Mouse (Mus musculus) kidney, adult 2 months (tissue): ENCODE data around the gene Tra2a. TPM values are rescaled to one million over a fixed set of nuclear protein-coding genes. Genes with fewer than 3 reads are reported as not detected.
"Not testable (repeated sequence)": the region's sequence is repeated elsewhere in the genome, so short reads cannot be mapped to it uniquely, and the experiment has no call there.

Experiments
- DNase-seq: peaks from one replicate; pipeline ENCODE4 v3.0.0; 2021
- H3K27ac ChIP-seq: fragments of 200-500 bp; 2 replicates; pipeline ENCODE4 v1.5.1; 2012; ENCODE audit warnings: low read depth, low read length, control low read depth, inconsistent platforms; ENCODE audit not compliant: insufficient read depth
- H3K27me3 ChIP-seq: fragments of 200-500 bp; replicated peaks from 2 replicates; pipeline ENCODE4 v1.6.1; 2012; ENCODE audit warnings: mild to moderate bottlenecking, moderate library complexity, low read length, inconsistent platforms; ENCODE audit not compliant: control insufficient read depth, insufficient read depth
- H3K36me3 ChIP-seq: fragments of 200-500 bp; 2 replicates; pipeline ENCODE4 v1.6.1; 2012; ENCODE audit warnings: mild to moderate bottlenecking, moderate library complexity, low read length, inconsistent platforms; ENCODE audit not compliant: control insufficient read depth, insufficient read depth
- H3K4me1 ChIP-seq: fragments of 200-500 bp; 2 replicates; pipeline ENCODE4 v1.6.1; 2011; ENCODE audit warnings: low read length; ENCODE audit not compliant: control insufficient read depth, insufficient read depth
- H3K4me3 ChIP-seq: fragments of 200-500 bp; 2 replicates; pipeline ENCODE4 v1.5.1; 2011; ENCODE audit warnings: mild to moderate bottlenecking, low read depth, low read length, control low read depth; ENCODE audit not compliant: insufficient read depth
- CTCF ChIP-seq: fragments of 200-500 bp; conservative IDR thresholded peaks from 2 replicates; pipeline ENCODE4 v1.5.1; 2011; ENCODE audit warnings: low read depth, mild to moderate bottlenecking, control low read depth, low read length, moderate library complexity, mixed read lengths; ENCODE audit not compliant: insufficient read depth, insufficient read length
- POLR2A ChIP-seq: fragments of 200-500 bp; IDR thresholded peaks from one replicate; pipeline ENCODE4 v1.6.1; 2011; ENCODE audit warnings: low read depth, low read length, control low read depth
- WGBS: fragments of 180-500 bp; shearing (Covaris S2); methylation state at CpG from one replicate; pipeline ENCODE4 v1.1.7; 2018; 5-methylcytosine and 5-hydroxymethylcytosine counted together
- polyA plus RNA-seq: library from polyadenylated mRNA; depleted of rRNA; stranded (reverse); fragments of >200 nt; gene quantifications from 2 replicates; pipeline ENCODE4 v1.2.3, GENCODE M21; 2012

Gene Tra2a
- polyA plus RNA-seq, 1 experiment: 22.7 TPM

- WGBS: 73% methylated on average over 6 of the region's 6 CpGs
These were observed 8.0 kb upstream of the Tra2a start for GRCm38 (mm10) chr6:49271815-49272214.

GRCm38 (mm10) chr6:49269923-49270322 is 6.1 kb upstream of the Tra2a start:
- 38% methylated on average over 11 of the region's 11 CpGs for WGBS
- no peaks in the 10 kb centered on the region for H3K36me3 ChIP-seq
- no peak for DNase-seq

More at GRCm38 (mm10) chr6:49271815-49272214, 8.0 kb upstream of the Tra2a start:
- TF ChIP-seq CTCF (no peak), POLR2A (no peak)
- no peaks in the 10 kb centered on the region for H3K36me3 ChIP-seq
- H3K4me1 ChIP-seq: no peaks in the 10 kb centered on the region
- DNase-seq: no peak
- H3K27ac ChIP-seq: no peak overlapping the region
- no peaks in the 10 kb centered on the region for H3K27me3 ChIP-seq
- H3K4me3 ChIP-seq: no peak overlapping the region

GRCm38 (mm10) chr6:49269200-49269599 is 5.4 kb upstream of the Tra2a start:
- Histone ChIP-seq H3K27me3 (no peaks in the 10 kb centered on the region), H3K27ac (no peak overlapping the region), H3K4me3 (no peak overlapping the region), H3K36me3 (no peaks in the 10 kb centered on the region), H3K4me1 (no peaks in the 10 kb centered on the region)
- peak; percentile 93 for TF ChIP-seq CTCF
- no peak for TF ChIP-seq POLR2A
- peak; percentile 81 for DNase-seq
- 17% methylated on average over 5 of the region's 5 CpGs for WGBS

More at GRCm38 (mm10) chr6:49269923-49270322, 6.1 kb upstream of the Tra2a start:
- Histone ChIP-seq H3K4me1 (no peaks in the 10 kb centered on the region), H3K4me3 (no peak overlapping the region), H3K27me3 (no peaks in the 10 kb centered on the region), H3K27ac (no peak overlapping the region)
- TF ChIP-seq POLR2A (no peak), CTCF (no peak)

- WGBS: 50% methylated on average over 4 of the region's 4 CpGs
- no peaks in the 10 kb centered on the region for H3K4me1 ChIP-seq
- no peak overlapping the region for H3K4me3 ChIP-seq
- H3K36me3 ChIP-seq: no peaks in the 10 kb centered on the region
- H3K27ac ChIP-seq: no peak overlapping the region
- no peaks in the 10 kb centered on the region for H3K27me3 ChIP-seq
- DNase-seq: no peak
- TF ChIP-seq POLR2A (no peak), CTCF (no peak)
These were observed 3.9 kb upstream of the Tra2a start for GRCm38 (mm10) chr6:49267686-49268085.

- not testable (repeated sequence) for H3K4me1 ChIP-seq, H3K27ac ChIP-seq, H3K27me3 ChIP-seq, H3K4me3 ChIP-seq, DNase-seq, H3K36me3 ChIP-seq
- WGBS: 100% methylated on average over 1 of the region's 1 CpGs
These were observed 1.4 kb upstream of the Tra2a start for GRCm38 (mm10) chr6:49265207-49265606.

- not testable (repeated sequence) for H3K27me3 ChIP-seq, H3K36me3 ChIP-seq, H3K4me1 ChIP-seq, DNase-seq, H3K27ac ChIP-seq, H3K4me3 ChIP-seq
- WGBS: 86% methylated on average over 7 of the region's 7 CpGs
These were observed 613 bp upstream of the Tra2a start for GRCm38 (mm10) chr6:49264446-49264845.

- Histone ChIP-seq H3K27me3 (no peaks in the 10 kb centered on the region), H3K36me3 (no peaks in the 10 kb centered on the region), H3K4me1 (peaks cover 3% of the 10 kb centered on the region; the same call in 1 of the 2 replicates), H3K27ac (peak overlapping the region; percentile 91), H3K4me3 (peak overlapping the region; percentile 82)
- WGBS: under 1% methylated on average over 70 of the region's 71 CpGs
- peak; percentile 49 for DNase-seq
- TF ChIP-seq POLR2A (no peak), CTCF (no peak)
These were observed 569 bp downstream of the Tra2a start for GRCm38 (mm10) chr6:49263081-49263846.

GRCm38 (mm10) chr6:49262421-49262820 is 1.4 kb downstream of the Tra2a start:
- Histone ChIP-seq H3K27me3 (no peaks in the 10 kb centered on the region), H3K27ac (no peak overlapping the region), H3K4me3 (peak overlapping the region; percentile 33; the same call in 1 of the 2 replicates), H3K36me3 (no peaks in the 10 kb centered on the region), H3K4me1 (peaks cover 3% of the 10 kb centered on the region; the same call in 1 of the 2 replicates)
- no peak for TF ChIP-seq CTCF
- TF ChIP-seq POLR2A: no peak
- WGBS: 2% methylated on average over 9 of the region's 9 CpGs
- peak; percentile 13 for DNase-seq
